Mouse (Mus musculus) inflammation-experienced regulatory T-cells, adult 16 weeks (primary cell): ENCODE data around the gene Rab28. TPM values are rescaled to one million over a fixed set of nuclear protein-coding genes. Genes with fewer than 3 reads are reported as not detected.

Source experiments
- polyA plus RNA-seq: library from polyadenylated mRNA; unstranded; fragments of 100-300 nt; shearing (Covaris generic); gene quantifications from one replicate; pipeline ENCODE4 v1.2.1, GENCODE M21; 2017

Rab28 gene
- 44.8 TPM for polyA plus RNA-seq

GRCm38 (mm10) chr5:41708051-41708630 lies at the start of gene Rab28:
Gene Rab28 (minus strand): TSS chr5:41708157.

Other genes with a start within 250 kb of the Rab28 start
- not detected for gene Nkx3-2, start 56.3 kb upstream of the Rab28 start, polyA plus RNA-seq
- 15.8 TPM for gene Bod1l, start 136.2 kb upstream of the Rab28 start, polyA plus RNA-seq